Mouse (Mus musculus): Measurements from ENCODE around the gene Fam71d. TPM values are rescaled to one million over a fixed set of nuclear protein-coding genes. Genes with fewer than 3 reads are reported as not detected.

Fam71d gene
- under 1 TPM in 1 of 2 experiments, not detected in 1; 0.83 TPM for total RNA-seq (2023)

GRCm38 (mm10) chr12:78691325-78691724 lies at the start of gene Fam71d:
Gene Fam71d (plus strand): TSS chr12:78691535.

GRCm38 (mm10) chr12:78748557-78749377 lies 57.4 kb downstream of the Fam71d start, which contains the start of gene Mpp5:
Gene Mpp5 (plus strand): TSS chr12:78748907.

Other genes starting within 250 kb of the Fam71d start
- 10 to 100 TPM; 11.3 to 12.2 TPM for gene Mpp5, start 57.4 kb downstream of the Fam71d start, total RNA-seq (2023)
- gene Atp6v1d, start 170.1 kb downstream of the Fam71d start, total RNA-seq (2023), result 10 to 100 TPM; 92.1 to 96.1 TPM
- 10 to 100 TPM; 61.6 to 69.5 TPM for gene Eif2s1, start 170.3 kb downstream of the Fam71d start, total RNA-seq (2023)
- gene Plek2, start 215.4 kb downstream of the Fam71d start, total RNA-seq (2023), result not detected

Measured in T-cell, adult 66 days (primary cell).